Mouse (Mus musculus) bone marrow, adult 2 months (tissue): ENCODE measurements around the gene Gucy2g.

ENCODE experiments used
- CTCF ChIP-seq: fragments of 200-500 bp; IDR thresholded peaks from 2 replicates; pipeline ENCODE4 v1.5.1; 2011; ENCODE audit warnings: low read length, control low read depth; ENCODE audit not compliant: control insufficient read depth, insufficient read depth
- POLR2A ChIP-seq: fragments of 200-500 bp; IDR thresholded peaks from 2 replicates; pipeline ENCODE4 v1.6.1; 2011; ENCODE audit warnings: low read depth, mild to moderate bottlenecking, control low read depth, low read length, borderline replicate concordance; ENCODE audit not compliant: control insufficient read depth

- no peak for TF ChIP-seq CTCF
- no peak for TF ChIP-seq POLR2A
Measured at GRCm38 (mm10) chr19:55227135-55227534, 13.9 kb downstream of the Gucy2g start.
